Mouse (Mus musculus) naive thymus-derived CD4-positive, alpha-beta T cell, adult 5 months (primary cell): Measurements from ENCODE around the gene Prps1l1. TPM values are rescaled to one million over a fixed set of nuclear protein-coding genes. Genes with fewer than 3 reads are reported as not detected.

ENCODE experiments used
- polyA plus RNA-seq: library from polyadenylated mRNA; unstranded; fragments of 100-300 nt; shearing (Covaris generic); gene quantifications from one replicate; pipeline ENCODE4 v1.2.1, GENCODE M21; 2017

Prps1l1 gene
- polyA plus RNA-seq: not detected

GRCm38 (mm10) chr12:34984461-34984860 is at the start of gene Prps1l1:
Prps1l1 (plus strand) TSS chr12:34984761.

Other genes starting within 250 kb of the Prps1l1 start
- 0.88 TPM for gene Hdac9, start 67.7 kb upstream of the Prps1l1 start, polyA plus RNA-seq
- gene Snx13, start 62.4 kb downstream of the Prps1l1 start, polyA plus RNA-seq: 28.3 TPM